Mouse (Mus musculus): ENCODE measurements around the gene Epdr1. TPM values are rescaled to one million over a fixed set of nuclear protein-coding genes. Genes with fewer than 3 reads are reported as not detected.

The Epdr1 gene
- polyA plus RNA-seq, 1 experiment from 2014 or later: 21.2 TPM

DNA sequence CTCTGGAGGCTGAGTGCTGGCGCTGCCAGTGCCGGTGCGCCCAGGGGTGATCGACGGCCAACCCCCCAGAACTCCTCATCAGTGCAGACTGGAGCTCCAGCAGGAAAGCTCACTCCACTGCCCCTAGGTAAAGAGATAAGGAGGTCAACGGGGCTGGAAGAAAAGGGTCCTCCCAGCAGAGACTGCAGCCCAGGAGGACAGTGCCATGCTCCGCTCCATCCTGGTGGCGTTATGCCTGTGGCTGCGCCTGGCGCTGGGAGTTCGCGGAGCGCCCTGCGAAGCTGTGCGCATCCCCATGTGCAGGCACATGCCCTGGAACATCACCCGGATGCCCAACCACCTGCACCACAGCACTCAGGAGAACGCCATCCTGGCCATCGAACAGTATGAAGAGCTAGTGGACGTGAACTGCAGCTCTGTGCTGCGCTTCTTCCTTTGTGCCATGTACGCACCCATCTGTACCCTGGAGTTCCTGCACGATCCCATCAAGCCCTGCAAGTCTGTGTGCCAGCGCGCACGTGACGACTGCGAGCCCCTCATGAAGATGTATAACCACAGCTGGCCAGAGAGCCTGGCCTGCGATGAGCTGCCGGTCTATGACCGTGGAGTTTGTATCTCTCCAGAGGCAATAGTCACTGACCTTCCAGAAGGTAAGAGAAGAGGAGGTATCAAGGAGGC, 3.6 kb upstream of the Epdr1 start:
- H3K27ac ChIP-seq (replicated peaks): peak overlapping the region; percentile 14; the same call in 1 of the 2 replicates
- H3K36me3 ChIP-seq: no peaks in the 10 kb centered on the region
- peak overlapping the region; percentile 74 for H3K9ac ChIP-seq
- peaks cover 29% of the 10 kb centered on the region for H3K27me3 ChIP-seq
- WGBS: 16% methylated on average over 30 of the region's 30 CpGs
- H3K4me3 ChIP-seq: peak overlapping the region; percentile 52
- H3K4me2 ChIP-seq: peak overlapping the region; percentile 87
- peak; percentile 44 for ATAC-seq (ENCODE audit: low read depth)
- H3K4me1 ChIP-seq (replicated peaks): peaks cover 23% of the 10 kb centered on the region
- H3K9me3 ChIP-seq: no peaks in the 10 kb centered on the region

DNA sequence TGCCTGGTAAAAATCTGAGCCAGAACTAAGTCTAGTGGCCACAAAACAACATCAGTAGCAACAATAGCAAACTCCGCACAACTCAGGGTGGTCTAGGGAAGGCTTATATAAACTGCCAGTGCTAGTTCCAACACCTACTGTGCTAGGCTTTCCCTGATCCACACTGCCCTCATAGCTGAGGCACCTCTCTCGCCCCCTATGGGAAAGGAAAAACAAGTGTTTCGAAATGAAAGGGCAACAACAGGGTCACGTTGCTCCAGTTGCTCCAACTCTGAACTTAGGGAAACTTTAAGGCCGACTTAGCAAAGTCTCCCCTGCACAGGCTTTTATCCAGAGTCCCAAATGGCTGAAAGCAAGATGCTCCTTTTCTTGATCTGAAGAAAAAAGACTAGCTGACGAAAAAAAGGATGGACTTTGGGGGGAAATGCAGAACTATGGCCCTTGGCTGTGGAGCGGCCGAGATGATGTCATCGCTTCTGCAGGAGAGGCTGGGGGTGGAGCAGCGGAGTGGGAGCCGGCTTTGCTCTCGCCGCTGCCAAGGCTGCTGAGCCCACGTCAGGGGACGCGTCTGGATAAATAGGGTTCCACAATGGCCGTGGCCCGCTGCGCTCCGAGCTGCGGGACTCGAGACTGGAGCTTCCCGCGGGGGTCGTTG, 3.0 kb upstream of the Epdr1 start, which contains the start of gene Sfrp4:
Gene Sfrp4, plus strand, starts transcription at position 532 of the 655 bp plus-strand sequence.
- peak within 1 kb of the TSS; percentile 87 for H3K4me2 ChIP-seq
- peak; percentile 58 for ATAC-seq (ENCODE audit: low read depth)
- peak within 1 kb of the TSS; percentile 14; the same call in 1 of the 2 replicates for H3K27ac ChIP-seq (replicated peaks)
- H3K36me3 ChIP-seq: no peaks in the 10 kb centered on the region
- H3K27me3 ChIP-seq: peaks cover 29% of the 10 kb centered on the region
- H3K9me3 ChIP-seq: no peaks in the 10 kb centered on the region
- 3% methylated on average over 25 of the region's 25 CpGs for WGBS
- peak within 1 kb of the TSS; percentile 74 for H3K9ac ChIP-seq
- H3K4me1 ChIP-seq (replicated peaks): peaks cover 28% of the 10 kb centered on the region
- peak within 1 kb of the TSS; percentile 52 for H3K4me3 ChIP-seq

DNA sequence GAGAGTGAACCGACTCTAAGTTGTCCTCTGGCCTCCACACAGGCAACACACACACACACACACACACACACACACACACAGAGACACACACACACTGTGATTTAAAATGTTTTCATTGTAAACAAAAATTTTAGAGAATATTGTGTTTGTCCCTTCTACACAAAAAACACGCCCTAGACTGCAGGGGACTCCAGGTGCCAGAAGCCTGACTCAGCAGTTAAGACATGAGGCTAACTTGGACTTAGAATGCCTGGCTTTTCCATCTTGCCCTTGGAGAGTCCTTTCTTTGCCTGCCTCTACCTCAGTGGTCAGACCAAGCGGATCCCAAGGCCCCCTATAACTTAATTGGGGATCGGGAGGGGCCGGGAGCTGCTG, 899 bp downstream of the Epdr1 start:
- peak; percentile 71 for ATAC-seq (ENCODE audit: low read depth)
- WGBS: 0% methylated on average over 5 of the region's 5 CpGs
- H3K36me3 ChIP-seq: no peaks in the 10 kb centered on the region
- H3K4me1 ChIP-seq (replicated peaks): peaks cover 25% of the 10 kb centered on the region
- H3K4me2 ChIP-seq: peak overlapping the region; percentile 69
- peak overlapping the region; percentile 89 for H3K27ac ChIP-seq (replicated peaks)
- H3K4me3 ChIP-seq: peak overlapping the region; percentile 74
- H3K9me3 ChIP-seq: no peaks in the 10 kb centered on the region
- peak overlapping the region; percentile 92 for H3K9ac ChIP-seq
- peaks cover 16% of the 10 kb centered on the region for H3K27me3 ChIP-seq

DNA sequence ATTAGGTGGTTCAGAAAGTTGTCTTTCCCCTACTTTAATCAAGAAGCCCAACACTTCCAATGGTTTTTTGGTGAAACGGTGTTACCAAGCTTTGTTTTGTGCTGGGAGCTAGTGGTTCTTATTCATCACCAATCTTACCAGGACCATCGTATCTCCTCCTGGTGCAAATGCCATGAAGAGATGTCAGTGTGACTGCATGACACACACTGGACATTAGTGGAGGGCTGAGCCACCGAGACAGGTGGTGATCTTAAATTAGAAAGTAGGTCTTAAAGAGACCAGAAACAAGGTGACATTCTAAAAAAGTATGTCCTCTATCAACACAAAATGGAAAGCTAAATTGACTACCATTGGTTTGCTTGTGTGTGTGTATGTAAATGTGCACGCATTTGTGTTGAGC, 1.6 kb downstream of the Epdr1 start:
- no peak overlapping the region for H3K4me3 ChIP-seq
- peak overlapping the region; percentile 69 for H3K4me2 ChIP-seq
- no peak overlapping the region for H3K27ac ChIP-seq (replicated peaks)
- peaks cover 9% of the 10 kb centered on the region for H3K27me3 ChIP-seq
- H3K36me3 ChIP-seq: no peaks in the 10 kb centered on the region
- H3K4me1 ChIP-seq (replicated peaks): peaks cover 18% of the 10 kb centered on the region
- WGBS: 93% methylated on average over 4 of the region's 4 CpGs
- H3K9me3 ChIP-seq: no peaks in the 10 kb centered on the region
- no peak overlapping the region for H3K9ac ChIP-seq
- ATAC-seq (ENCODE audit: low read depth): no peak

DNA sequence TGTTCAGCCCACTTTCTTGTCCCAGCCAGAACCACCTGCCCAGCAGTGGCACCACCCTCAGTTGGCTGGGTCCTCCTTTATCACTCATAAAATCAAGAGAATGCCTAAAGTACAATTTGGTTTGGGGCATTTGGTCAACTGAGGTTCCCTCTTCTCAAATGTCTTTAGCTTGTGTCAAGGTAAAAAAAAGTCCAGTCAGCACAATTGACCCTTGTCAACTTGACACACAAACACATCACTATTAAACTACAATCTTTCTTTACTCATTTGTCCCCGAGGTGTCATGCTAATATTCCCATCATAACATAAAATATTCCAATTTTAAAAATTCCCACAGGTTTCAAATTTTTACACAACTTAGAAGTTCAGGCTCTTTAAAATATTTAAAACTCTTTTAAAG, 5.4 kb downstream of the Epdr1 start:
- H3K27me3 ChIP-seq: no peaks in the 10 kb centered on the region
- H3K4me2 ChIP-seq: no peak overlapping the region
- no peaks in the 10 kb centered on the region for H3K9me3 ChIP-seq
- H3K36me3 ChIP-seq: no peaks in the 10 kb centered on the region
- H3K4me1 ChIP-seq (replicated peaks): peaks cover 21% of the 10 kb centered on the region
- whole genome bisulfite sequencing: 94% methylated on average over 1 of the region's 1 CpGs
- ATAC-seq (ENCODE audit: low read depth): no peak
- no peak overlapping the region for H3K4me3 ChIP-seq
- no peak overlapping the region for H3K9ac ChIP-seq
- no peak overlapping the region for H3K27ac ChIP-seq (replicated peaks)

DNA sequence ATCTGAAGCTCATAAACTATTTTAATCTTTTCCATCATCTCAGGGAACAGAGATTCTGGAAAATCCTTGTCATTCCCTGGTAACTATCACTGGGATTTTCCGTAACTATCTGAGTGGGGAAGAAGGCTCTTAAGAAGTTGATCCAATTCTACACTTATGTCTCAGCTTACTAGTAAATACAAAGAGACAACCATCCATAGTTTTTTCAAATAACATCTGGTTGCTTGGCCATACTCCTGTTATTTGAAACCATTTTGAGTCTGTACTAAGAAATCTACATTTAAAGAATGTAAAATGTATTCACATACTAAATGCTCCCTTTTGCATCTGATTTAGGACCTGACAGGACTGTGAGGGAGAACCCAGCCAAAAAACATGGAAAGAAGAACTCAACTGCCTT, 6.3 kb downstream of the Epdr1 start:
- H3K9ac ChIP-seq: no peak overlapping the region
- H3K4me1 ChIP-seq (replicated peaks): peaks cover 16% of the 10 kb centered on the region
- H3K36me3 ChIP-seq: no peaks in the 10 kb centered on the region
- no peaks in the 10 kb centered on the region for H3K9me3 ChIP-seq
- no peaks in the 10 kb centered on the region for H3K27me3 ChIP-seq
- 80% methylated on average over 1 of the region's 1 CpGs for WGBS
- H3K4me2 ChIP-seq: no peak overlapping the region
- no peak overlapping the region for H3K4me3 ChIP-seq
- no peak for ATAC-seq (ENCODE audit: low read depth)
- H3K27ac ChIP-seq (replicated peaks): no peak overlapping the region

DNA sequence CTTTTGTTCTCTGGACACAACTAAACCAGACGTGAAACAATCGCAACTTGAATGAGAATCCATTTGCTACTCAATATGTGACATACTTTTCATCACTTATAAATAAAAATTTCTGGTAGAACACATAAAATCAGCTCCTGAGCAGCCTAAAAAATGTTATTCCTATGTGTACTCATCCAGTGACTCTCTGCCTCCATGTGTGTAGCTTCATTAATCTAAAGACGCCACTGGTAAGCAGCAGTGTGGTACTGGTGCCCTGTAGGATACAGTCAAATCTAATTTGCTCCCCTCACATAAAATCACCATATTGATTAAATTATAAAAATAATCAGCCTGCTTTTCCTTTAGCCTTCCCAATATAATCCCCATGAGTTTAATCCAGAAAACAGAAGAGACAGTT, 6.8 kb downstream of the Epdr1 start:
- WGBS: 39% methylated on average over 3 of the region's 3 CpGs
- H3K27me3 ChIP-seq: no peaks in the 10 kb centered on the region
- H3K27ac ChIP-seq (replicated peaks): no peak overlapping the region
- no peaks in the 10 kb centered on the region for H3K36me3 ChIP-seq
- no peak; the same call in 1 of the 2 replicates for ATAC-seq (ENCODE audit: low read depth)
- no peak overlapping the region for H3K4me3 ChIP-seq
- H3K9me3 ChIP-seq: no peaks in the 10 kb centered on the region
- no peak overlapping the region for H3K9ac ChIP-seq
- H3K4me2 ChIP-seq: no peak overlapping the region
- peaks cover 11% of the 10 kb centered on the region for H3K4me1 ChIP-seq (replicated peaks)

DNA sequence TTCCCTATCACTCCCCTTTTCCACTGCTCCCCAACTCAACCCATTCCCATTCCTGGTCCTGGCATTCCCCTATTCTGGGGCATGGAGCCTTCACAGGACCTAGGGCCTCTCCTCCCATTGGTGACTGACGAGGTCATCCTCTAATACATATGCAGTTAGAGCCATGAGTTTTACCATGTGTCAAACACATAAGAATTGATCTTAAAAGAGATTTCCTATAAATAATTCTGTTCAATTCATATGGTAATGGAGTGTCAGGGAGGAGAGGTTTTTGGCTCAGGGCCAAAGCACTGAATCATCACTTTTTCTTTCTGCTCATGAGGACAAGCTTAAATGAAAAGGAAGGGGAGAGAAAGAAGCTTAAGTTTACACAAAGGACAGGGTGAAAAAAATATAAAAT, 7.4 kb downstream of the Epdr1 start:
- Histone ChIP-seq H3K4me1 (replicated peaks) (peaks cover 10% of the 10 kb centered on the region), H3K4me3 (no peak overlapping the region), H3K9ac (no peak overlapping the region), H3K27ac (replicated peaks) (no peak overlapping the region), H3K9me3 (no peaks in the 10 kb centered on the region), H3K4me2 (no peak overlapping the region), H3K36me3 (no peaks in the 10 kb centered on the region), H3K27me3 (no peaks in the 10 kb centered on the region)
- ATAC-seq (ENCODE audit: low read depth): peak; percentile 23; the same call in 1 of the 2 replicates
- WGBS: 31% methylated on average over 1 of the region's 1 CpGs

DNA sequence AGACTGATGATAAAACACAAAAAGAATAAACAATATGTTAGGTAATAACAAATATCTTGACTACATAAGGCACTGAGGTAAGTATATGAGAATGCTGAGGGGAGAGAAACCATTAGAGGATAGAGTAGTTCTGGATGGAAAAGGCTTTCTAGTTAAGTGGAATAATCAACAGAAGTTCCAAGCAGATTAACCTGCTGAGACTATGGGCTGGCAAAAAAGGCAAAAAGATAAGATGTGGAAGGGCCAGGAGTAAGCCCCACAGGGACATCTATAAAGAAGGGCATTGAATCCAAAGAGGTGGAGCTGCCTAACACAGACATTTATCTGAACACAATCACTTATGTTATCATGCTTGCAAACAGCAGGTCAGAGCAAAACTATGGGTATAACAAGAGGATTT, 11.6 kb downstream of the Epdr1 start:
- Histone ChIP-seq H3K9me3 (no peaks in the 10 kb centered on the region), H3K27ac (replicated peaks) (no peak overlapping the region), H3K4me1 (replicated peaks) (peaks cover 10% of the 10 kb centered on the region), H3K9ac (no peak overlapping the region), H3K4me2 (no peak overlapping the region), H3K4me3 (no peak overlapping the region), H3K36me3 (no peaks in the 10 kb centered on the region), H3K27me3 (no peaks in the 10 kb centered on the region)
- ATAC-seq (ENCODE audit: low read depth): no peak

DNA sequence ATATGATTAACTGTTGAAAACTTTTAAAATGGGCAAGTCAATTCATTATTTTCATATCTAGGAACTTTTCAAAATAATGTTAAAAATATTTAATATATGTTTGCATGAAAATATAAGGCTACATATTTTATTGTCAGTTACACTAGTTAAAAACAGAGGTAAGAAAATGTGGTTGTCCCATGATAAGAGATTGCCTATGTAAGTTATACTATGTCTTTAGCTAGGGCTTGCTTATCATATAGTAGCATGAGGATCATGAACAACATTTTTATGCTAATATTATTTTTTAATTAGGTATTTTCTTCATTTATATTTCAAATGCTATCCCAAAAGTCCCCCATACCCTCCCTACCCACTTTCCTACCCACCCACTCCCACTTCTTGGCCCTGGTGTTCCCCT, 14.8 kb downstream of the Epdr1 start:
- Histone ChIP-seq H3K27ac (replicated peaks) (no peak overlapping the region), H3K4me3 (no peak overlapping the region), H3K9ac (no peak overlapping the region), H3K9me3 (no peaks in the 10 kb centered on the region), H3K27me3 (no peaks in the 10 kb centered on the region), H3K4me1 (replicated peaks) (no peaks in the 10 kb centered on the region), H3K36me3 (no peaks in the 10 kb centered on the region), H3K4me2 (no peak overlapping the region)
- ATAC-seq (ENCODE audit: low read depth): no peak

DNA sequence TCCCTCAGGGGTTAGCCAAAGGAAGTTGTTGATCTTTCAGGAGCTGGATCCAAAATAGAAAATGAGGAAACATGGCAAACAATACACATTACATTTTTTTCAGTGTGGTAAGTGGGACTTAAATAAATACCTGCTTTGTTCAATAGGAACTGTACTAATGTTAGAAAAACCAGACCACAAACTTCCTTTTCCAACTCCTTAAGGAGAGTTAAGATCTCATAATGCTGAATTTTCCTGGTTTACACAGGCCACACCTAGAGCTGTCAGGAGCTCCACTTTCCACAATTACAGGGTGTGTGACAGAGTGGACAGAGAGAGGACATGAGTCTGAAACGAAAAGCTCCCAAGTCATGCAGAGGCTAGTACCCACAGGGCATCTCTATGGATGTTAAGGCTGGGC, 16.0 kb downstream of the Epdr1 start:
- H3K27me3 ChIP-seq: no peaks in the 10 kb centered on the region
- H3K9me3 ChIP-seq: no peaks in the 10 kb centered on the region
- H3K4me2 ChIP-seq: no peak overlapping the region
- H3K4me3 ChIP-seq: no peak overlapping the region
- no peak for ATAC-seq (ENCODE audit: low read depth)
- H3K36me3 ChIP-seq: no peaks in the 10 kb centered on the region
- WGBS: 94% methylated on average over 1 of the region's 1 CpGs
- no peaks in the 10 kb centered on the region for H3K4me1 ChIP-seq (replicated peaks)
- H3K27ac ChIP-seq (replicated peaks): no peak overlapping the region
- H3K9ac ChIP-seq: no peak overlapping the region

DNA sequence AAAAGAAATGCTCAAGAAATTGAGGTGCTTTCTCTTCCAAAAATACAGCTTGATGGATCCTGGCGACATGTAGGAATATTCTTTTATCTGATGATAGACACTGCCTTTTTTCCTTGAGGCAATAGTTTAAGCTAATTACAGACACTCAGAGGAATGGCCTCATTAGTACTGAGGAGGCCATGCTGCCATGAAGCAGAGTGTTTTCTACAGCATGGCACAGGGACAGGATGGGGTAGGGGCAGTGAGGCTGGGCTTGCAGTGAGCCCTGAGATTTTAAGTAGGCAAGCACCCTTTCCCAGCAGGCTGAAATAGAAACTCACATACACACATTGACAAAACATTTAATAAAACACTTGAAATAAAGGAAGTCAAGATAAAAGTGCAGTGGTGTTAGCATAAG, 17.2 kb downstream of the Epdr1 start:
- H3K4me1 ChIP-seq (replicated peaks): no peaks in the 10 kb centered on the region
- 85% methylated on average over 1 of the region's 1 CpGs for WGBS
- no peak for ATAC-seq (ENCODE audit: low read depth)
- no peaks in the 10 kb centered on the region for H3K9me3 ChIP-seq
- H3K9ac ChIP-seq: no peak overlapping the region
- no peaks in the 10 kb centered on the region for H3K27me3 ChIP-seq
- no peaks in the 10 kb centered on the region for H3K36me3 ChIP-seq
- no peak overlapping the region for H3K4me3 ChIP-seq
- H3K27ac ChIP-seq (replicated peaks): no peak overlapping the region
- no peak overlapping the region for H3K4me2 ChIP-seq

DNA sequence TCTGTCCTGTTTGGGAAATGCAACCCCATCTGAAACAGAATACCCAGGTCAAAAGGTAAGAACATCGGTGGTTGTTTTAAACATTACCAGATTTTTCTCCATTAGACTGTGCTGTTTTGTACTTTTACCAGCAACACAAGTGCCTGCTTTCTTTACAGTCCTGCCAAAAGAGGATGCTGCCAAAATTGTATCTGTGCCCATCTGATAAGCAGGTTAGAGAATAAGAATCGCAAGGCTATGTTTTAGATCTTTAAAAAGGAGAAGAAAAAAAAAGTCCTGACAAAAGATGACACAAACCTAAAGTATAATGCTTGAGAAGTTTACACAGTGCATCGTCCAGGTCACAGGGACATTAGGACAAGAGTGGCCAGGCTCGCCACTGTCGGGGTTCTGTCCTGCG, 20.5 kb downstream of the Epdr1 start:
- H3K27ac ChIP-seq (replicated peaks): no peak overlapping the region
- WGBS: 88% methylated on average over 6 of the region's 6 CpGs
- no peaks in the 10 kb centered on the region for H3K9me3 ChIP-seq
- no peak overlapping the region for H3K4me3 ChIP-seq
- H3K4me1 ChIP-seq (replicated peaks): no peaks in the 10 kb centered on the region
- H3K4me2 ChIP-seq: no peak overlapping the region
- no peak overlapping the region for H3K9ac ChIP-seq
- no peaks in the 10 kb centered on the region for H3K27me3 ChIP-seq
- no peaks in the 10 kb centered on the region for H3K36me3 ChIP-seq
- ATAC-seq (ENCODE audit: low read depth): no peak
